Mouse (Mus musculus): ENCODE data around the gene Gm20431.
A peak's percentile ranks its signal among the peaks of the same experiment; 100 is the strongest.
"Not testable (repeated sequence)": the region's sequence is repeated elsewhere in the genome, so short reads cannot be mapped to it uniquely, and the experiment has no call there.

Gene Gm20431

GRCm38 (mm10) chr2:167659177-167659846 lies 2.0 kb downstream of the Gm20431 start:
- DNase-seq: no peak

DNA sequence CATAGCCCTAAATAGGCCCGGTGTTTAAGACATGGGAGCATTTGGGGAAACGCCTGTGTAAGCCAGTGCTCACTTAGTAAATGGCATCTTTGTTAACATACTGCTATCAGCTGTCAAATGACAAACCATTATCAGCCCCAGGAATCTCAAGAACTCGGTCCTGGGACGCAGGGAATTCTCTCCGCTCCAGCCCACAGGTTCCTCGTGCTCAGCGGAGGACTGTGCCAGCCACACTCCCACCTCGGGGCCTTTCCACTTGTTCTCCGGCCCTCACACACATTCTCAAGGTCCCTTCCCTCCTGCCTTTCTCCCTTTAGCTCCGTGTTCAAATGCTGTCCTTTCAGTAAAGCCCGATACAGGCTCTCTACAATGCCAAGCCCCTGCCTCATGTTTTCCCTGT lies 2.6 kb downstream of the Gm20431 start:
- DNase-seq: no peak

- no peak for DNase-seq
Observed at GRCm38 (mm10) chr2:167657973-167658372, 3.3 kb downstream of the Gm20431 start.

DNA sequence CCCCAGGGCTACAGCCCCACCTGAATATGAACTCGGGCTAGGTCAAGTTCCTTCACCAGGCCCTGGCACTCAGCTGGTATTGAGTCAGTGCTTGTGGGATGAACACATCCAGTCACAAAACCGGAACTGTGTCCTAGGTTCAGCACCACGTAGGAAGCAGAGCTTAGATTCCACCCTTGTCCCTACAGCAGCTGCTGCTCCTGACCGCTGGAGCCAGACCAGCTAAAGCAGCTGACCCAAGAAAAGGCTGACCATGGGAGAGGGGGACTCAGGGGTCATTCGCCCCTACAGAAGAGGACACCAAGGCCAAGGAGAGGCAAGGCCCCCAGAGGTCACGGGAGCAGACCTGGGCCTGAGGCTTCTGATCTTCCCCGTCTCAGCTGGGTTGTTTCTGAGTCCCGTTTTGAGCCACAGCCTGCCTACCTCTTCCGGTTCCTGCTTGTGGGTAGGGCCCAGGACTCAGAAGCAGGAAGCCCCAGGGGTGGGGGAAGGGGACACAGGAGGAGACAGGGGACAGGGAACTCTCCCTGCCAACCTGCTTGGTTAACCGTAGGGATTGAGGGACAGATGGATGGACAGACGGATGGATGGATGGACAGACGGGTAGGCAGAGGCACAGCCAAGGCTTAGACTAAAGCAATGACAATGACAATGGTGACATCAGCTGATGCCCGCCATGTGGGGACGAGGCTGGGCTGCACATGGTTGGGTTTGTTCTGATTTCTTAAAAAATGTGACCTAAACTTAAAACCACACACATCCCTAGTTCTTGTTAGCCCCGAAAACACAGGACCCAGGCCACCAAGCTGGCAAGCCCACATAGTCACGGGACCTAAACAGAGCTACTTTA lies 4.4 kb downstream of the Gm20431 start:
- no peak for DNase-seq

DNA sequence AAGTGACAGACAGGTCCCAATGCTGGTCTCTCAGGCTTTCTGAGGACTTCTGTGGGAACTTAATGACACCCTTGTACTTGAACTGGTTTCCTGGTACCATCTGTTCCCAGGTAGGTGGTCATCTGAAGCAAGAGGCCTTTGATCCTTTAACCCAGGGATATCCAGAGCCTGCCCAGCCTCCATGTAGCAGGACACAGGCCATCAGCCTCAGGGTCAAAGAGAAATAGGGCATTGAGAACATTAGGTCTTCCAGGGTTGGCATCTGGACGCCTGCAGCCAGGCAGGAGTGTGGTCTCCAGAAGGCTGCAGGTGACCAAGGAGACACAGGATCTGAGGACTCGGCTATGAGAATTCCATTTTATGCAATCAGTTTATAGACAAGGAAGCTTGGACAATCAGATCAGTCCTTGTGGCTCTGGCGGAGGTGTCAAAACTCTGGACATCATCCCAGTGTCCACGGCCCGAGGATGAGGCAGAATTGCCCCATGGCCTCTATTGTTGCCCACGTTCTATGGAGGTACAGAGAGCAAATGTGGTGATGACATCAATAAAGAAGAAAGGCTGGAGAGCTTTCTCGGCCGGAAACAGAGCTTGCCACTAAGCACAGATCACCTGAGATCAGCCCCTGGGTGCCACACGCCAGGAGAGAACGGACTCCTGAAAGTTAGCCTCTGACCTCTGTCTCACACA lies 6.2 kb downstream of the Gm20431 start:
- DNase-seq: no peak

- DNase-seq: no peak
Observed at GRCm38 (mm10) chr2:167652694-167653093, 8.6 kb downstream of the Gm20431 start.

GRCm38 (mm10) chr2:167651622-167652021 lies 9.7 kb downstream of the Gm20431 start:
- no peak for DNase-seq

DNA sequence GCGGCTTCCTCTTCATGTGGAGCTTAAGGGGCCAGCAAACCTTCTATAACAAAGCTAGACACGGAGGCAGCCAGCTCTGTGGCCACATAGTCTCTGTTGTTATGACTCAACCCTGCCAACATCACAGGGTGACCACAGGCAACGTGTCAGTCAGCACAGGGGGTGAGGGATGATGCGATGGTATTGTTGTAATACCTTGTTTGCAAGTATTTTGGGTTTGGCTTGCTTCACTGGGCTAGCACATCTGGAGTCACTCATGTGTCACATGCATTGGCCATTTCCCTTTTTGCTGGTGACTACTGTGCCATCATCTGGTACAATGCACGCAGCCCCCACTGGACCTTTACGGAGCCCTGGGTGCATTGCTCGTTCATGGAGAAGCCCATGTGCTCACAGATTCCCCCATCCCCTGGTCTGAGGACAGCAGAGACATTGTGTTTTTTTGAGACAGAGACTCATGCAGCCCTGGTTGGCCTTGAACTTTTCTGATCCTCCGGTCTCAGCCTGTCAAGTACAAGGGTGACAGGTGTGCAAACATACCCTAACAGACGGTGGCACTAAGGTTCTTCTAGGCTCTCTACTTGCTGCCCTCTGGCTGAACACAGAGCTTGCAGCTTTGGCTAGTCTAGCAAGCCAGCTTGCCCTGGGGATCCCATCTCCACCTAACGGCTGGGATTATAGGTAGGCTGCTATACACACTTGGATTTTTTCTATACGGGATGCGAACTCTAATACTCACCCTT lies 11.8 kb downstream of the Gm20431 start:
- no peak for DNase-seq

- DNase-seq: no peak
Observed at GRCm38 (mm10) chr2:167646411-167646810, 14.9 kb downstream of the Gm20431 start.

DNA sequence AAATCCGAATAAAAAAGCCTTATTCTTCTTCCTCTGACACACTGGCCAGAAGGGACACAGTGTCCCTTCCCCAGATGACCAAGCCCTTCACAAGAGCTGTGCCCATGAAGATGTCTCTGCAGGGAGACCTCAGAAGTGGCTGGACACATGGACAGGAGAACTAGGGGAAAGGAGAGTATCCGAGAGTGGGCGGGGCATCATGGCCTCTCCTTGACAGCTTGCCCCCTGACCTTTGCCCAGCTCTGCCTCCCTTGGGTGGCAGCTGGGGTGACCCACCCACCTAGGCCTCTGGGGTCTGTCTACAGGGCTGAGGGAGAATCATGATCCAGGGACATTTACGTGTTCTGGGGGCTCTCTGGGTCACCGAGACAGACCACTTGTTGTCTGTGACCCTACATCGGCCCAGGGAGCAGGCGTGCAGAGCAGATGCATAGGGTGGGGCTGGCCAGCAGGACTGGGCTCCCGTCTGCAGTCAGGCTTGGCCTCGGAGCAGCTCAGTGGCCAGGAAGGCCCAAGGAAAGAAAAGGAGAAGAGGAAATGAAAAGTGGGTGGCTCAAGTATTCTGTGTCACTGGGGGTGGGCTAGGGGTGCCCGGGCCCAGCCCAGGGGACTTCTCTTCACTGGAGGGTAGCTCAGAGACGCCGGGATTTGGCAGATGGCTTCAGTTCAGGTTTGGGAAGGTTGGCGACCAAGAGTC lies 17.8 kb downstream of the Gm20431 start:
- not testable (repeated sequence) for DNase-seq

DNA sequence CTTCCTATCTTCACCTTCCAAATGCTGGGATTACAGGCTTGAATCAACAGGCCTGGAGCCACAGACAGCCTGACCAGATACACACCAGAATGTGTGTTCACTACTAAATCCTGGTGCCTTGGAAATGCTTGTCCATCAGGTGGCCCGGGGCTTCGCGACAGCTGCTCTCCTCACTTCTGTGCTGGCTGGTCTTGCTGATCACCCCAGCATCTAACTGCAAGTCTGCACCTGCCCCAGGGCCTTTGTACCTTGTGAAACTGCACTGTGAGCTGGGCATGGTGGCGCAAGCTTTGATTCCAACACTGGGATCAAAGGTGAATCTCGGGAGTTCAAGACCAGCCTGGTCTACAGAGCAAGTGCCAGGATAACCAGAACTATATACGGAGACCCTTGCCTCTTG lies 19.1 kb downstream of the Gm20431 start:
- DNase-seq: no peak

- DNase-seq: no peak
Observed at GRCm38 (mm10) chr2:167641337-167641736, 20.0 kb downstream of the Gm20431 start.

GRCm38 (mm10) chr2:167640279-167640678 lies 21.0 kb downstream of the Gm20431 start:
- no peak for DNase-seq

DNA sequence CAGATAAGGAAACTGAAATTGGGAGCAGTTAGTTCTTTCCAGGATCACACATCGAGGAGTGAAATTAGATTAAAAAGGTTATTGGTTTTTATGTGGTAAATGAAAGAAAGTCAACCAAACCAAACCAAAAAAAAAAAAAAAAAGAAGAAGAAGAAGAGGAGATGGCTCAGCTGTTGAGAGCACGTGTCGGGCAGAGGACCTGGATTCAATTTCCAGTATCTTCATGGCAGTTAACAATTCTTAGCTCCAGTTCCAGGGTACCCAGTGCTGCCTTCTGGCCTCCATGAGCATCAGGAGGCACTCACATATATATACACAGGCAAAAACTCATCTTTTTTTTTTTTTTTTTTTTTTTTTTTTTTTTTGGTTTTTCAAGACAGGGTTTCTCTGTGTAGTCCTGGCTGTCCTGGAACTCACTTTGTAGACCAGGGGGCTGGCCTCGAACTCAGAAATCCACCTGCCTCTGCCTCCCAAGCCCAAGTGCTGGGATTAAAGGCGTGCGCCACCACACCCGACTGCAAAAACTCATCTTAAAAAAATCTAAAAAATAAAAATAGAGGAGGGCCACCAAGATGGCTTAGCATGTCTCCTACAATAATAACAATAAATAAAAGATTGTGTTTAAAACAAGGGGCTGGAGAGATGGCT lies 26.3 kb downstream of the Gm20431 start:
- DNase-seq: no peak

- DNase-seq: peak; percentile 93 to 96
Observed at GRCm38 (mm10) chr2:167634338-167634770, 26.9 kb downstream of the Gm20431 start.

DNA sequence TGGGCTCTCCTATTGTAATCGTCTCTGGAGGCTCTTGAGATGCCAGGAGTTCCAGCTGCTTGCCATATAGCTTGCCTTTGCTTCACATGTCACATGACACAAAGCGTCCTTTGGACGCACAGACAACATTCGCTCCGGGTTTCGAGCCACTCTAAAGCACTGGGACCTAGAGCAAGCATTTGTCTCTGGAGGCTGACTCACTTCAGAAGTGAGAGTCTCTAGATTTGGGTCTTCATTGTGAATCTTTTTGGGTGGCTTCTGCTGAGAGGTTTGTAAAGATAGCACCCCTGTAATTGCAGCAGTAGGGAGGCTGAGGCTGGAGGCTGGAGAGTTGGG lies 27.8 kb downstream of the Gm20431 start:
- no peak for DNase-seq

- DNase-seq: no peak
Observed at GRCm38 (mm10) chr2:167632731-167633536, 28.4 kb downstream of the Gm20431 start.

- peak; percentile 96 to 97 for DNase-seq
Observed at GRCm38 (mm10) chr2:167631591-167632448, 29.5 kb downstream of the Gm20431 start, which contains the start of gene Ube2v1. Gene Ube2v1, minus strand, starts transcription at chr2:167632095.

DNA sequence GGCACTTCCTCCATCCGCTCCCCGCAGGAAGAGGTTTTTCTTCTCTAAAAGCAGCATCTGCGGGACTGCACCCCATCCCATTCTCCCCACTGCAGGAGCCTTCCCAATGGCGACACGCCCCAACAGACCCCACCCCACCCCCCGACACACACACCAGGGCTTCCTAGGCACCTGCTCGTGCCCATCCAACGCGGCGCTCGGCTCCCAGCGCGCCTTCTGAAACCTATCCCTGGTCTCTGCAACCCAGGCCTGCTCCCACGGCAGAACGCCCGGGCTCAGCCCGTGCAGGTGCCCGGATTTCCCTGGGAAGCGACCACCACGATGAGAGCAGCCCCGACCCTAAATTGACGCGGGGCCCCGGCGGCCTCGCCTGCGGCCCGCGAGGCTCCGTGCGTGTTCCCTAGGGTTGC lies 30.1 kb downstream of the Gm20431 start:
- peak in 1 of 2 experiments; percentile 42 for DNase-seq

DNA sequence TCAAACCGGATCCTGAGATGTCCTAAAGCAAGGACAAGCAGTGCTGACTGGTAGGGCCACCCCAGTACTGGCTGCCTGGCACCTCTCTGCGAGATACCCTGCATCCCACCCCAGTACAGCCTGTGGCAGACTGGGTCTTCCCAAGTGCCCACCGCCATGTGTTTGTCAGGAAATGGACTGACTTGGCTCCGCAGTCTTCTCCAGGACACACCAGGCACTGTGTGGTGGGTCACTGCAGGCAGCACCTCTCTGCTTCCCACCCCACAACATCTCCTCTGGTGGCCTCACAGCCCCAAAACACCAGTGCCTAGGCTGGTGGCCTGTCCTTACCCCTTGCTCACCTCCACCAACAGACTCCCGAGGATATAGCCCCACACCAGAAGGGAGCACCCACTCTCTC lies 30.9 kb downstream of the Gm20431 start:
- DNase-seq: no peak

Measured in cerebellum, postnatal 36 days (tissue).